Mouse (Mus musculus) subcutaneous adipose tissue, adult 2 months (tissue): Measurements from ENCODE around the gene Gm49380. TPM values are rescaled to one million over a fixed set of nuclear protein-coding genes. Genes with fewer than 3 reads are reported as not detected.

Experiments
- polyA plus RNA-seq: library from polyadenylated mRNA; depleted of rRNA; stranded (reverse); fragments of >200 nt; gene quantifications from 2 replicates; pipeline ENCODE4 v1.2.3, GENCODE M21; 2012; ENCODE audit warnings: low replicate concordance; rRNA removed

Gm49380 gene
- polyA plus RNA-seq, result 0.23 TPM in 1 of 2 replicates, not detected in the other

DNA sequence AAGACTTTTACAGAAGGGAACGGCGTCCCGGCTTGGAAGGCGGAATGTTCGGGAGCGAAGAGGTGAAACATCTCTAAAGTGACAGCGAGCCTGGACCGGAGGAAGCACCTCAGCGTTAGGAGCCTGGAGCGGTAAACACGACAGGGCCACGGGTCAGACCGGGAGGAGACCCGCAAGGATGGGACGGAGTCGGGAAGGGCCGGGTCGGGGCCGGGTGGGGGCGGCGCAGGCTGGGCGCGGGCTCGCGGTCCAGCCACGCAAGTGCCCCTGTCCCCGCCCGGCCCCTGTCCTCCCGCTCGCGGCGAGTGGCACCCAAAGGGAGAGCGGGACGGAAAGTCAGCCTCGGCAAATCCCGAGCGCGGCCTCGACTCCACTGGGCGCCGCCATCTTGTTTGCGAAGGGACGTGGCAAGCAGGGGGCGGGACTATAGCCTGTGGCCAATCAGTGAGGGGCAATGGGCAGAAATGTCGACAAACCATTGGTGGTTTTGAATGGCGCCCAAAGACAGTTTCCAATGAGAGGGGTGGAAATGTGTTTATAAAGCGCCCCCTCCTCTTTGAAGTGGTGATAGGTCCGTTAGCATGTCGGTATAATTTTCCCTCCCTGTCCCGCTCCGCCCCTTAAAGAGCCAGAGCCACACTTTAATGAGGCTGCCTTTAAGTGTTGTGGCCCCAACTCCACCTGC lies at the start of gene Gm49380, which contains the start of gene Rnf26:
TSS of gene Gm49380 (minus strand) at position 396 of the 685 bp plus-strand sequence.
TSS of gene Rnf26 (minus strand) at position 413 of the 685 bp plus-strand sequence.

DNA sequence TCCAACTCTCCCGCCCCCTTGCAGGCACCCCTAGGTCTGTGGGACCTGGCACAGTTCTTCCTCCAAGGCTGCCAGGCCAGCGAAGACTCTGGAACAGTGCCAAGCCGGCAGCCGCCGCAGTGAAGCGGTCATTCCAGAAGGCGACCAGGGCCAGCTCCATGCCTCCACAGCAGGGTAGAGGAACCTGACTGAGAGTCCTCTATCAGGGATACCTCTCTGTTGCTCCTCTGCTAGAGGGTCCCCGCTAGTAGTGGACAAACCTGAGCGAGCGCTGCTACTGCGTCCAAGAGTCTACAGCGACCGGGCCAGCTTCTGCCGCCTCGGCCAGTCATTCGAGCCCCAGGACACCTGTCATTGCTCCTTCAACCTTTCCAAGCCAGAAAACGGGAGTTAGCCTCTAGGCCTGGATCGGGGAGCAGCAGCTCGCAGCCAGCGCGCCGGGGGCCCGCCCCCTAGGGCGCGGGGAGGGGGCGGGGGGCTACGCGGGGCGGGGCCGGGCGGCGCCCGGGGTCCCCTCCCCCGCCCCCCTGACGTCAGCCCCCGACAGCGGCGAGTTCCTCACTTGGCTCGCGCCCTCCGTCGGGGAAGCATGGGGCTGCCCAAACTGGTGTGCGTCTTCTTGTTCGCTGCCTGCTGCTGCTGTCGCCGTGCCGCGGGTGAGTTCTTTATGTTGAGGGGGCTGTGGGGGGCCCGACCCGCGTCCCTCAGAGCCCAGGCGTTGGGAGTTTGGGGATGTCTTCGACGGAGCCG lies 21.0 kb upstream of the Gm49380 start, which contains the start of gene Mcam:
TSS of gene Mcam (plus strand) at position 369 of the 750 bp plus-strand sequence.

DNA sequence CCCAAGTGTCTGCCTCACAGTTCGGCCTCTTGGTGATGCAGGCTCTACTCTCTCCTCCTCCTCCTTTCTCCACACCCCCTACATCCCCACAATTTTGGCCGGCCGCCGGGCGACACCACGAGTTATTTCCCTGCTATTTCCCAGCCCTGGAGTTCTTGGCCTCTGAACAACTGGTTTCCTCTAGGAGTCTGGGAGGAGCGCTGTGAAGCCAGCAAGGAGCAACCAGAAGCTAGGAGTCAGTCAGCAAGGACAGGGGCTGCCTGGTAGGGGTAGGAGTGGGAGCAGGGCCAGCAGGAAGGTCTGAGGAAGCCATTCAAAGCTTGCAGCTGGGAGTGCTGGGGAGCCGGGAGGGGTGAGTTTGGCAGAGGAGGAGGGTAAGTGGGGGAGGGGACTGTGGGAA lies 6.2 kb downstream of the Gm49380 start, which contains the start of gene C1qtnf5:
TSS of gene C1qtnf5 (plus strand) at position 136 of the 400 bp plus-strand sequence.

DNA sequence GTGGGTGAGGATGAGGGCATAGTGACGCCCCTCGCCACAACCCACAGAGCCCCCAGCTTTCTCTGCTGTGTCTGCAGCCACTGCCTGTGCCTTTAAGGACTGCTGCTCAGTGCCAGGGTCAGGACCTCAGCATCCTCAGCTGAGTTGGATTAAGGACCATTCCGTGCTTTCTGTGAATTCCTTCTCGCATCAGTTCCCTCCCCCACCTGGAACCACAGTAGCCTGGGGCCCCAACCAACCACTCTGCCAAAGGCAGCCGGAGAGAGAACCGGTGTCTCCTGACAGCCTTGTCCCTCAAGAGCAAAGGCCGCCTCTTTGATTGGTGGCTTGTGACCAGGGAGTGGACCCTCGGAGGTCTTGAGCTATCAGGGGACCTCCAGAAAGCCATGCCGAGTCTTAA lies 11.8 kb downstream of the Gm49380 start, which contains the start of gene Mfrp:
TSS of gene Mfrp (plus strand) at position 240 of the 400 bp plus-strand sequence.

DNA sequence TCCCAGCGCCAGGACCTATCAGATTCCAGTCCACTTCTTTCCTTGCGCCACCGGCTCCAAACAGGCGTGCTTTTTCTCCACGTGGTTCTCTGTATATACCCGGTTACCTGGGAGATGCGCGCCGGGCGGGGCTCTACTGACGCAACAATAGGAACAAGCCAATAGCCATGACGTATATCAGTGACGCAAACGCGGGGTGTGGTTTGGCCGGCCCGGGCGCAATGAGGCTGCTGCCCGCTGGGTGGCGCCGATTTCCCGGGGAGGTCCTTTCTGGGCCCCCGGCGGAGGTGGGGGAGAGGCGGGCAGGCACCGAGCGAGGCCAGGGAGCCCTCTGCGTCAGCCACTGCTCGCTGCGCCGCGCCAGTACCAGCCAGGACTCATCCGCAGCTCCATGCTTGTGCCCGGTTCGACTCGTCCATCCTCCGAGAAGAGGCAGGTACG lies 46.5 kb downstream of the Gm49380 start, which contains the start of gene Usp2:
TSS of gene Usp2 (plus strand) at position 237 of the 441 bp plus-strand sequence.

DNA sequence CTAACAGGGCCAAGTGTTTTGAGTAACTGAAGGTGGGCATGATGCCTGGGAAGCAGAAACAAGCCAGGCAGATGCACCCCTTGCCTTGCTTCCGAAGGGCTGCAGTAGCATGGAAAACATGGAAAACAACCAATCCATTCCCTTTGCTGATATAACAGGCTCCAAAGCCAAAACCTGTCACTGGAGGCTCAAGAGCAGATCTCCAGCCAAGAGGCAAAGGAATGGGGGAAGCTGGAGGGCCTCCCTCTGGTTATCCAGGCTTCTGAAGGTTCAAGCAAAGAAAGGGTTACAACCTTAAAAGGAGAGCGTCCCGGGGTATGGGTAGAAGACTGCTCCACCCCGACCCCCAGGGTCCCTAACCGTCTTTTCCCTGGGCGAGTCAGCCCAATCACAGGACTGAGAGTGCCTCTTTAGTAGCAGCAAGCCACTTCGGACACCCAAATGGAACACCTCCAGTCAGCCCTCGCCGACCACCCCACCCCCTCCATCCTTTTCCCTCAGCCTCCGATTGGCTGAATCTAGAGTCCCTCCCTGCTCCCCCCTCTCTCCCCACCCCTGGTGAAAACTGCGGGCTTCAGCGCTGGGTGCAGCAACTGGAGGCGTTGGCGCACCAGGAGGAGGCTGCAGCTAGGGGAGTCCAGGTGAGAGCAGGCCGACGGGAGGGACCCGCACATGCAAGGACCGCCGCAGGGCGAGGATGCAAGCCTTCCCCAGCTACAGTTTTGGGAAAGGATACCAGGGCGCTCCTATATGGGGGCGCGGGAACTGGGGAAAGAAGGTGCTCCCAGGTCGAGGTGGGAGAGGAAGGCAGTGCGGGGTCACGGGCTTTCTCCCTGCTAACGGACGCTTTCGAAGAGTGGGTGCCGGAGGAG lies 70.2 kb downstream of the Gm49380 start, which contains the start of gene Thy1:
TSS of gene Thy1 (plus strand) at position 549 of the 872 bp plus-strand sequence.

Other genes with a start within 250 kb of the Gm49380 start
- gene Thy1, start 70.1 kb downstream of the Gm49380 start, polyA plus RNA-seq, result 96.2 and 370 TPM in 2 replicates
- gene Usp2, start 46.5 kb downstream of the Gm49380 start, polyA plus RNA-seq, result 7.9 and 15.6 TPM in 2 replicates
- gene Mfrp, start 11.8 kb downstream of the Gm49380 start, polyA plus RNA-seq, result 0.19 and 0.22 TPM in 2 replicates
- gene C1qtnf5, start 6.3 kb downstream of the Gm49380 start, polyA plus RNA-seq, result 29.5 and 33.1 TPM in 2 replicates
- gene Rnf26, start within 50 bp of the Gm49380 start, polyA plus RNA-seq, result 31.5 and 51.6 TPM in 2 replicates
- 257 and 403 TPM in 2 replicates for gene Mcam, start 21.0 kb upstream of the Gm49380 start, polyA plus RNA-seq
- gene Cbl, start 120.5 kb upstream of the Gm49380 start, polyA plus RNA-seq, result 11.5 and 18.6 TPM in 2 replicates
- gene Ccdc153, start 127.2 kb upstream of the Gm49380 start, polyA plus RNA-seq, result not detected in 2 replicates
- 0.10 and 0.13 TPM in 2 replicates for gene Pdzd3, start 138.0 kb upstream of the Gm49380 start, polyA plus RNA-seq
- 23.7 and 26.2 TPM in 2 replicates for gene Nlrx1, start 155.1 kb upstream of the Gm49380 start, polyA plus RNA-seq
- gene Abcg4, start 175.1 kb upstream of the Gm49380 start, polyA plus RNA-seq, result 4.6 and 20.7 TPM in 2 replicates
- 27.2 and 45.3 TPM in 2 replicates for gene Hinfp, start 192.2 kb upstream of the Gm49380 start, polyA plus RNA-seq
- 64.0 and 72.6 TPM in 2 replicates for gene C2cd2l, start 206.8 kb upstream of the Gm49380 start, polyA plus RNA-seq
- gene Dpagt1, start 212.5 kb upstream of the Gm49380 start, polyA plus RNA-seq, result 71.2 and 80.6 TPM in 2 replicates
- 28.0 and 118 TPM in 2 replicates for gene H2afx, start 221.2 kb upstream of the Gm49380 start, polyA plus RNA-seq
- 62.0 and 66.6 TPM in 2 replicates for gene Hmbs, start 230.7 kb upstream of the Gm49380 start, polyA plus RNA-seq
- gene Vps11, start 248.2 kb upstream of the Gm49380 start, polyA plus RNA-seq, result 35.6 and 39.4 TPM in 2 replicates